25 mouse cellular contexts compared by ENCODE assay signal in genomic region chr1:133148122-133148521, GRCm38 (mm10).
"Had no signal": no experiment of that assay in that cellular context is flagged by ENCODE, and none has a peak within 500 bp of the region (broad histone marks: within the 10 kb centered on the region; RNA-seq: fewer than 3 reads in every experiment).

No protein-coding gene starts in this region.

- H3K9me3 ChIP-seq: heart, embryonic 10.5 days; hindbrain, embryonic 12.5 days; limb, embryonic 10.5 days had no signal

- H3K4me3 ChIP-seq: gastrocnemius, adult 2 months; heart, embryonic 10.5 days; heart, embryonic 12.5 days; hindbrain, embryonic 10.5 days; hindbrain, embryonic 12.5 days; layer of hippocampus, adult 2 months; left cerebral cortex, adult 2 months; limb, embryonic 10.5 days; limb, embryonic 12.5 days had no signal

- ATAC-seq: hindbrain, embryonic 16.5 days; inflammation-experienced regulatory T-cells, adult 6 months; intestine, embryonic 16.5 days had no signal

- DNase-seq: gastrocnemius, adult 2 months; gastrocnemius, postnatal 10 days; gastrocnemius, postnatal 25 days; heart, adult 18-20 months; heart, postnatal 10 days; heart, postnatal 4 days; kidney, adult 18-20 months; kidney, adult 8-10 months; kidney, postnatal 10 days; kidney, postnatal 25 days; kidney, postnatal 4 days; liver had no signal

- H3K4me2 ChIP-seq: heart, embryonic 12.5 days; hindbrain, embryonic 12.5 days; hindbrain, embryonic 14.5 days; limb, embryonic 12.5 days; liver, embryonic 11.5 days had no signal

- H3K27ac ChIP-seq: gastrocnemius, adult 2 months; heart, embryonic 10.5 days; hindbrain, embryonic 10.5 days; hindbrain, embryonic 12.5 days; hindbrain, embryonic 14.5 days; layer of hippocampus, adult 2 months; left cerebral cortex, adult 2 months; limb, embryonic 10.5 days; limb, embryonic 12.5 days had no signal

- H3K27me3 ChIP-seq: heart, embryonic 12.5 days; hindbrain, embryonic 12.5 days; limb, embryonic 12.5 days had no signal

- H3K36me3 ChIP-seq: heart, embryonic 10.5 days; heart, embryonic 12.5 days; hindbrain, embryonic 10.5 days; hindbrain, embryonic 12.5 days; limb, embryonic 10.5 days; limb, embryonic 12.5 days had no signal

- H3K4me1 ChIP-seq: heart, embryonic 12.5 days; hindbrain, embryonic 10.5 days; hindbrain, embryonic 12.5 days; limb, embryonic 12.5 days had no signal

- H3K9ac ChIP-seq: heart, embryonic 12.5 days; hindbrain, embryonic 12.5 days; hindbrain, embryonic 14.5 days; limb, embryonic 12.5 days had no signal
